Mouse (Mus musculus) gastrocnemius, adult 18-20 months (tissue): ENCODE measurements around the gene Dbr1. TPM values are rescaled to one million over a fixed set of nuclear protein-coding genes. Genes with fewer than 3 reads are reported as not detected.
A peak's percentile ranks its signal among the peaks of the same experiment; 100 is the strongest.

Source experiments
- DNase-seq: peaks from one replicate; pipeline ENCODE4 v3.0.0; 2021; ENCODE audit warnings: low spot score
- total RNA-seq, 2 experiments: library from RNA; stranded (reverse); gene quantifications; 2 replicates each; pipeline ENCODE4 v1.2.3; 2021

Dbr1 gene
- total RNA-seq, 2 experiments from 2014 or later: 3.9 to 4.6 TPM

DNA sequence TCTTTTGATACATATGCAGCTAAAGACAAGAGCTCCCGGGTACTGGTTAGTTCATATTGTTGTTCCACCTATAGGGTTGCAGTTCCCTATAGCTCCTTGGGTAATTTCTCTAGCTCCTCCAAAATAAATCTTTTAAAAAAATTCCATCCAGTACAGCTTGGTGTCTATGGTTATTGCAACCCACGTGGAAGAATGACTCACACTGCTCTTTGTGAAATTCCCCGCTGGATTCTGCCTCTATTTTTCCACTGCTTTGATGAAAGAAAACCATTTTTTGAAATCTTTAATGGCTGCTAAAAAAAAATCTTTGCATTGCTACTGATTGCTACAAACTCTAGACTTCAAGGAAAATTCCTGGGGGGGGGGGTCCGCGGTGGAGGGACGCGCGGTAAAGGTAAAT is 44.1 kb downstream of the Dbr1 start:
- DNase-seq: no peak

DNA sequence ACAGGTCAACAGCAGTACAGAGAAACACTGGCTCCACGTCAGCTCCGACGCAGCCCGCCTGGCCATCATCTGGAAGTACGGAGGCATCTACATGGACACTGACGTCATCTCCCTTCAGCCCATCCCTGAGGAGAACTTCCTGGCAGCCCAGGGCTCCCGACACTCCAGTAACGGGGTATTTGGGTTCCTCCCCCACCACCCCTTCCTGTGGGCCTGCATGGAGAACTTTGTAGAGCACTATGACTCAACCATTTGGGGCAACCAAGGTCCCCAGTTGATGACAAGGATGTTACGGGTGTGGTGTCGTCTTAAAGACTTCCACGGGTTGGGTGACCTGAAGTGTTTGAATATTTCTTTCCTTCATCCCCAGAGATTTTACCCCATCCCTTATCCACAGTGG is 44.6 kb downstream of the Dbr1 start:
- no peak for DNase-seq

DNA sequence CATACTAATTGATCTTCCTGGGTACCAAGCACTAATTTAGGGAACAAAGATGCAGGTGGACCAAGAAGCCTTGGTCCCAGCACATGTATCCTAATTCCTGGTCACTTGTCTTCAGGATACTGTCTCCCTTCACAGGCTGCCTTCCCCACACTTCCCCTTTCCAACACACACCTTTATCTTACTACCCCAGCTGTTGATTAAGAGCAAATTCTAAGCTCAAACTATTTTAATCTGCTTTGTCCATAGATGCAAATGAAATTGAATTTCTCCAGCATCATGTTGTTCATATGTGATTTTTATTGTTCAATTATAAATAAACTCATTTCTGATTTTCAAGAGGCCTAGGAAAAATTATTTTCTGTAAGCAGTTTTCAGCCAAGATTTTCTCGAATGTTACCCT is 46.4 kb downstream of the Dbr1 start:
- no peak for DNase-seq

DNA sequence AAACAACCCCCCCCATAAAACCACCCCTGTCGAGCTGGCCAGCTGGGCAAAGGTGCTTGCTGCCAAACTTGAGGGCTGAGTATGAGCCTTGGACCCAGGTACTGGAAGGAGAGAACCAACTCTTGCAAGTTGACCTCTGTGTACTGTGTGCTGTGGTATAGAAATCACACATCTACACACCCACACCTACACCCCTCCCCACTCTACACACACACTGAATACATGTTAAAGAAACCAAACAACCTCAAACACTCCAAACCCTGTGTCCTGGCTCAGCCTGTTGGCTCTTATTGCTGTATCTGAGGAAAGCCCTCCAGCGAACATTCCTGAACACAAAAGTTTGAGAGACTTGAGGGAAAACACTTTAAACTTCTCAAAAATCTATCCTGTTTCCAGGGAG is 47.4 kb downstream of the Dbr1 start:
- no peak for DNase-seq

DNA sequence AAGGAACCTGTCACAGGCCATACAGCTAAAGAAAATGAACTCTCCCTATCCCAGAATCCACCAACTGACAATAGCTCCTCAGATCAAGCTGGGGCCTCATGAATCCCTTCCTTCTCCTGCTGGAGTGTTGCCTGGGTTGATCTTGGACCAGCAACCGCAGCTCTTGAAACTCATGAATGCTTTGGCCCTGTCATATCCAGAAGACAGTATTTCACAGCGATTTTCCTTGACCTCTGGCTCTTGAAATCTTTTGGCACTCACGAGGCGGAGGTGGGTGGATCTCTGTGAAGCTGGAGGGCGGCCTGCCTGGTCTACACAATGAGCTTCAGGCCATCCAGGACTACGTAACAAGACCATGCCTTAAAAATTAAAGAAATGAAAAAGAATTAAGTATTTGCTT is 48.5 kb downstream of the Dbr1 start:
- DNase-seq: no peak

DNA sequence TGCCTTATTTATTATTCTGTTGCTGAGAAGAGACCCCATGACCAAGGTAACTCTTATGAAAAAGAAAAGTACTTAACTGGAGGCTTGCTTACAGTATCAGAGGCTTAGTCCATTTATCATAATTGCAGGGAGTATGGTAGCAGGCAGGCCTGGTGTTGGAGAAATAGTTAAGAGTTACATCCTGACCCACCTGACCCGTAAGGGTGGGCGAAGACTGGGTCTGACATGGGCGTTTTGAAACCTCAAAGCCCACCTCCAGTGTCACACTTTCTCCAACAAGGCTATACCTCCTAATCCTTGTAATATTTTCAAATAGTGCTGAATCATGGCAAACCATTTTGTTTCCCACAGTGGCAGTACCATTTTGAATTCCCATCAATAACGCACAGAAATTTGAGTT is 53.0 kb downstream of the Dbr1 start:
- no peak for DNase-seq

DNA sequence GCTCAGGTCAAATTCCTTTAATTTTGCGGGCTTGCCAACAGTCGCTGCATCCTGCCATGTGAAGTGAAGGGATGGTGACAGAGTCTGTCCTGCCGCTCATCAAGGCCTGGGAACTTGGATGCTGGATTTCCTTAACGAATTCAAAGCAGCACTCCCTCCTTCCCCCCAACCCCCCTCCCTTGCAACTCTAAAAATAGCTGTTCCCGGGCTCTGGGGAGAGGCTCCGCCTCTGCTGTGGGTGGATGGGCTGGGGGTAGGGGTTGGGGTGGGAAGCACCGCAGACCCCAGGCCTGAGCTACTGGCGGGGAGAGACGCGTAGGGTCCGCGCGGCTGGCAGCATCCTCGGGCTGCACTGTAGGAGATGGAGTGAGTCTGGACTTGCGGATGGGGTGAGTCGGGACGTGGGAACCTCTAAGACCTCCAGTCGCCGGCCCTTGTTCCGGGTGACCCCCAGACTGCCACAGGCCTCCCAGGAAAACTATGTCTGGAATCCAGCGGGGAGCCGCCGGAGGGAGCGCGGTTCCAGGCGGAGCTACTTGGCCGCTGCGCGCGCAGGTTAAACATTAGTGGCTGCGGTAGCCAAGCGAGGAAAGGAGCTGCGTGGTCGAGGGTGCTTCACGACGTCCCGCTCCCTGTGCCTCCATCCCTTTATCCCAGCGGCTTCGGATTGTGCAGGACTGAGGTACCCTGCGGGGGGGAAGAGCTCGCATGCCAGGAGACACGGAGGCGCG is 53.8 kb downstream of the Dbr1 start, which contains the start of gene Dzip1l:
Dzip1l (plus strand) TSS at position 216 of the 731 bp plus-strand sequence.
- DNase-seq: peak; percentile 31

DNA sequence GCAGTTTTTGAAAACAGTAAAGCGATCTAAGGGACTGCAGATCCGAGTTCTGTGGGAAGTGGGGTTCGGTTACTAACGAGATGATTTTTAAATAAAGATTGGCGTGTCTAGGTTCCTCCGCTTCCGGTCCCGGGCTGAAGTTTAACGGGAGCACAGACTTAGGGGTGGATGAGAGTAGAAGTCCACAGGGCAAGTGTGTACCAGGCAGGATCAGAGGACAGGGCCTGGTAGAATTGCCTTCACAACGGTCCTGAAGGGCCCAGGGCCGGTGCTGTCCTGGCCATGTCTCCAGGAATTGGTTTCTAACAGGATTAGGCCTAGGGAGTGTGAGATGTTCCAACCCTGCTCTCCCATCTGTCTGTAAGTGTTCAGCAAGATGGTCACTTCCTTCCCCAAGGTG is 54.5 kb downstream of the Dbr1 start:
- DNase-seq: no peak

DNA sequence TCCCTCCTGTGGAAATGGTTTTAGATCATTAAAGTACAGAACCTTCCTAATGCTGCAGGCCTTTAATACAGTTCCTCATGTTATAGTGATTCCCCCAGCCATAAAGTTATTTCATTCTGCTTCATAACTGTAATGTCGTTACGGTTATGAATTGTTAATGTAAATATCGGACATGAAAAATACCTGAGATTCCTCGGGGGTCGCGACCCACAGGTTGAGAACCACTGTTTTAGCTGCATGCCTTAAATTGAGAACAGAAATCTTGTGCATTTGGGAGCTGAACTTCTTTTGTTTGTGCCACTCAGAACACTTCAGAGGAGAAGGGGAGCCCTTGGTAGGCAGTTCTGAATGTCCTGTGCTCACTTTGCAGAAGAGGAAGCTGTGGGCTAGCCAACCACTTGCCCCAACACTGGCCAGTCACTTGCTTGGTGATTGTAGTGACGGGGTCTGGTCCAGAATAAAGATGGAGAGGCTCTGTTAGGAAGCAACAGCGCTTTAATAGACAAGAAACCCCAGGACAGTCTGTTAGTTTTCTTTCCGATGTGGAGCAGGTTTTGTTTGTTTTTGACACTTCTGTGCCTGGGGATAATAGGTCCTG is 55.0 kb downstream of the Dbr1 start:
- no peak for DNase-seq

DNA sequence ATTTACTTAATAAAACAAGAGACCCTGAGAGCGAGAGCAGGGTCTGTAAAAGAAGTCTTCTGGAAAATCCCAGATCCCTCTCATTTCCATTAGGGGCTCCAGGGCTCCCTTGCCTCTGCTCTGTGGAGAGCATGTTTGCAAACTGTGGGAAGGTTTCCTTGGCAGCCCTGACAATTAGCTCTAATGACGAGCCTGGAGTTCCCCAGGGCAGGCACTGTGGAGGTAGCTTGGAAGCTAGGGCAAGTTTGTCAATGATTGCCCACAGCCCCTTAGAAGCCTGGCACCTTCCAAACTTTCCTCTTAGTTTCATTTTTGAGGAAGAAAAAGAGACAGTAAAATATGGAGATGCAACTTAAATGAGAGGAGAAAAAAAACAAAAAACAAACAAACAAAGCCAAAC is 56.2 kb downstream of the Dbr1 start:
- no peak for DNase-seq

DNA sequence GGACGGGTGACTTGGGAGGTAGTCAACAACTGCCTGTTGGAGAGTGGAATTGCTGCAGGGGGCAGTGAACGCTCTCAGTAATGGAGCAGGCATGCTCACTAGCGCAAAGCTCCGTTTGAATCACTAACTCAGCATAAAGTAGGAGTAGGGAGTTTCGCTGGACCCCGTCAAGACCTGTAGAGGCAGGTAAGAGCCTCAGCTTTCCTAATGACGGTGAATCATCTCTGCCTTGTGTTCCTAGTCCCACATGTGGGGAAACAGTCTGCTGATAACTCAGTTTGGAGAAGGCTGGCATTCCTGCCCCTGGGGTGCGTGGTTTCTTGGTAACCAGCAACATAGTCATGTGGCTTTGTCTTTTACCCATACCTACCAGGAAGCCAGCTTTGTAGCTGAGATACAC is 56.7 kb downstream of the Dbr1 start:
- DNase-seq: no peak

Other genes with a start within 250 kb of the Dbr1 start
- not detected for gene Esyt3, start 217.2 kb upstream of the Dbr1 start, total RNA-seq
- gene Mras, start 138.4 kb upstream of the Dbr1 start, total RNA-seq: 1 to 10 TPM; 6.4 to 7.8 TPM
- gene Nme9, start 124.3 kb upstream of the Dbr1 start, total RNA-seq: not detected
- 10 to 100 TPM; 22.6 to 24.1 TPM for gene Armc8, start 6.9 kb upstream of the Dbr1 start, total RNA-seq
- gene A4gnt, start 36.7 kb downstream of the Dbr1 start, total RNA-seq: not detected
- 1 to 10 TPM in 1 of 2 experiments, under 1 TPM in 1; 0.75 to 1.6 TPM for gene Dzip1l, start 53.7 kb downstream of the Dbr1 start, total RNA-seq
- not detected for gene Cldn18, start 141.5 kb downstream of the Dbr1 start, total RNA-seq